Mouse (Mus musculus) testis, adult 2 months (tissue): ENCODE results near the gene Shc4. TPM values are rescaled to one million over a fixed set of nuclear protein-coding genes. Genes with fewer than 3 reads are reported as not detected.

Experiments
- H3K27ac ChIP-seq: fragments of 200-500 bp; 2 replicates; pipeline ENCODE4 v1.5.1; 2012; ENCODE audit warnings: low read depth, low read length; ENCODE audit not compliant: control insufficient read depth, insufficient read depth
- H3K27me3 ChIP-seq: fragments of 200-500 bp; 2 replicates; pipeline ENCODE4 v1.6.1; 2012; ENCODE audit warnings: mild to moderate bottlenecking, low read length, moderate library complexity; ENCODE audit not compliant: control insufficient read depth, insufficient read depth
- H3K36me3 ChIP-seq: fragments of 200-500 bp; 2 replicates; pipeline ENCODE4 v1.6.1; 2012; ENCODE audit warnings: mild to moderate bottlenecking, low read length; ENCODE audit not compliant: control insufficient read depth, insufficient read depth
- H3K4me1 ChIP-seq: fragments of 200-500 bp; 2 replicates; pipeline ENCODE4 v1.6.1; 2012; ENCODE audit warnings: low read length; ENCODE audit not compliant: control insufficient read depth, insufficient read depth
- H3K4me3 ChIP-seq: fragments of 200-500 bp; 2 replicates; pipeline ENCODE4 v1.5.1; 2012; ENCODE audit warnings: low read depth, mild to moderate bottlenecking, low read length, moderate library complexity, mixed read lengths; ENCODE audit not compliant: control insufficient read depth
- CTCF ChIP-seq: fragments of 200-500 bp; IDR thresholded peaks from 2 replicates; pipeline ENCODE4 v1.5.1; 2012; ENCODE audit warnings: low read depth, mild to moderate bottlenecking, inconsistent platforms, low read length, moderate library complexity; ENCODE audit not compliant: control insufficient read depth, insufficient read depth, insufficient replicate concordance
- POLR2A ChIP-seq: fragments of 200-500 bp; IDR thresholded peaks from 2 replicates; pipeline ENCODE4 v1.6.1; 2012; ENCODE audit warnings: low read depth, mild to moderate bottlenecking, inconsistent platforms, low read length, moderate library complexity; ENCODE audit not compliant: control insufficient read depth
- polyA plus RNA-seq: library from polyadenylated mRNA; depleted of rRNA; stranded (reverse); fragments of >200 nt; gene quantifications from 2 replicates; pipeline ENCODE4 v1.2.3, GENCODE M21; 2012

The Shc4 gene
- polyA plus RNA-seq, 1 experiment = 8.5 TPM

GRCm38 (mm10) chr2:125623211-125623610 lies 100.7 kb downstream of the Shc4 start:
- no peak overlapping the region for H3K27ac ChIP-seq
- peaks cover 12% of the 10 kb centered on the region for H3K4me1 ChIP-seq
- H3K4me3 ChIP-seq = peak overlapping the region; percentile 10; the same call in 1 of the 2 replicates
- H3K36me3 ChIP-seq = peaks cover 3% of the 10 kb centered on the region
- no peaks in the 10 kb centered on the region for H3K27me3 ChIP-seq
- TF ChIP-seq POLR2A = no peak
- no peak for TF ChIP-seq CTCF

GRCm38 (mm10) chr2:125620213-125620907 lies 103.6 kb downstream of the Shc4 start:
- Histone ChIP-seq H3K4me3 (no peak overlapping the region), H3K27me3 (no peaks in the 10 kb centered on the region), H3K27ac (no peak overlapping the region), H3K36me3 (peaks cover 3% of the 10 kb centered on the region), H3K4me1 (peaks cover 3% of the 10 kb centered on the region; the same call in 1 of the 2 replicates)
- TF ChIP-seq CTCF = no peak
- no peak for TF ChIP-seq POLR2A

- Histone ChIP-seq H3K27me3 (no peaks in the 10 kb centered on the region), H3K4me3 (no peak overlapping the region), H3K36me3 (peaks cover 6% of the 10 kb centered on the region), H3K27ac (no peak overlapping the region), H3K4me1 (no peaks in the 10 kb centered on the region)
- TF ChIP-seq POLR2A = no peak
- no peak for TF ChIP-seq CTCF
Observed at GRCm38 (mm10) chr2:125615858-125616424, 108.0 kb downstream of the Shc4 start.

- Histone ChIP-seq H3K4me1 (no peaks in the 10 kb centered on the region), H3K27ac (no peak overlapping the region), H3K4me3 (no peak overlapping the region), H3K27me3 (no peaks in the 10 kb centered on the region), H3K36me3 (peaks cover 6% of the 10 kb centered on the region)
- no peak for TF ChIP-seq CTCF
- no peak for TF ChIP-seq POLR2A
Observed at GRCm38 (mm10) chr2:125615440-125615839, 108.5 kb downstream of the Shc4 start.

- H3K4me3 ChIP-seq = no peak overlapping the region
- no peak overlapping the region for H3K27ac ChIP-seq
- H3K27me3 ChIP-seq = no peaks in the 10 kb centered on the region
- no peaks in the 10 kb centered on the region for H3K36me3 ChIP-seq
- H3K4me1 ChIP-seq = no peaks in the 10 kb centered on the region
- TF ChIP-seq POLR2A (no peak), CTCF (no peak)
Observed at GRCm38 (mm10) chr2:125606220-125606845, 117.6 kb downstream of the Shc4 start.

GRCm38 (mm10) chr2:125604646-125605045 lies 119.3 kb downstream of the Shc4 start:
- Histone ChIP-seq H3K36me3 (no peaks in the 10 kb centered on the region), H3K4me1 (no peaks in the 10 kb centered on the region), H3K4me3 (no peak overlapping the region), H3K27ac (no peak overlapping the region), H3K27me3 (no peaks in the 10 kb centered on the region)
- TF ChIP-seq POLR2A (no peak), CTCF (peak; percentile 62; the same call in 1 of the 2 replicates)

- Histone ChIP-seq H3K4me1 (no peaks in the 10 kb centered on the region), H3K27ac (no peak overlapping the region), H3K27me3 (no peaks in the 10 kb centered on the region), H3K4me3 (no peak overlapping the region), H3K36me3 (0 out of 2 replicates have a peak, but pooled peaks cover 2% of the 10 kb centered on the region)
- no peak for TF ChIP-seq POLR2A
- no peak for TF ChIP-seq CTCF
Observed at GRCm38 (mm10) chr2:125602970-125603369, 121.0 kb downstream of the Shc4 start.

GRCm38 (mm10) chr2:125598958-125599357 lies 125.0 kb downstream of the Shc4 start:
- Histone ChIP-seq H3K4me1 (no peaks in the 10 kb centered on the region), H3K36me3 (0 out of 2 replicates have a peak, but pooled peaks cover 2% of the 10 kb centered on the region)

More at GRCm38 (mm10) chr2:125598958-125599357, 125.0 kb downstream of the Shc4 start:
- Histone ChIP-seq H3K27me3 (no peaks in the 10 kb centered on the region), H3K27ac (no peak overlapping the region), H3K4me3 (no peak overlapping the region)
- TF ChIP-seq POLR2A (no peak), CTCF (no peak)
